Mouse (Mus musculus) thymus, adult 18-20 months (tissue): ENCODE data around the gene Cox8b.

Experiments
- DNase-seq, 2 experiments: peaks; one replicate each; pipeline ENCODE4 v3.0.0; 2022; ENCODE audit warnings: mixed read lengths in 2 of 2

Gene Cox8b

GRCm38 (mm10) chr7:140859997-140860396, 40.2 kb downstream of the Cox8b start:
- DNase-seq = no peak

DNA sequence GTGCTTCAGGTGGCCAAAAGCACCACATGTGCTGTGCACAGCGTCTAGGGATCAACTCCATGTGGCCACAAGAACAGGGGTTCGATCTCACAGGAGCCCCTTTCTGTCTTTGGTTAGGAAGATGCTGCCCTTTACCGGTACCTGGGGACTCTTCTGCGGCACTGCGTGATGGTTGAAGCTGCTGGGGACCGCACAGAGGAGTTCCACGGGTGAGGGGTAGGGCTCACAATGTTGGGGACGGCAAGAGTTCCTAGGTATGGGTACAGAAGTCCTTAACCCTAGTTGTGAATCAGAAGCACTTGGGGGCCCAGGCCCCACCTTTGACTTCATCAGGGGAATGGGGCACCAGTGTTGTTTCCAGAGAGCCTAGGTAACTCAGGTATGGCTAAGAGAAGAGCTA, 41.5 kb downstream of the Cox8b start:
- no peak for DNase-seq

GRCm38 (mm10) chr7:140857550-140858505, 42.4 kb downstream of the Cox8b start, which contains the start of gene Bet1l:
Gene Bet1l, minus strand, starts transcription at chr7:140857577.
- DNase-seq = peak; percentile 16 to 35

DNA sequence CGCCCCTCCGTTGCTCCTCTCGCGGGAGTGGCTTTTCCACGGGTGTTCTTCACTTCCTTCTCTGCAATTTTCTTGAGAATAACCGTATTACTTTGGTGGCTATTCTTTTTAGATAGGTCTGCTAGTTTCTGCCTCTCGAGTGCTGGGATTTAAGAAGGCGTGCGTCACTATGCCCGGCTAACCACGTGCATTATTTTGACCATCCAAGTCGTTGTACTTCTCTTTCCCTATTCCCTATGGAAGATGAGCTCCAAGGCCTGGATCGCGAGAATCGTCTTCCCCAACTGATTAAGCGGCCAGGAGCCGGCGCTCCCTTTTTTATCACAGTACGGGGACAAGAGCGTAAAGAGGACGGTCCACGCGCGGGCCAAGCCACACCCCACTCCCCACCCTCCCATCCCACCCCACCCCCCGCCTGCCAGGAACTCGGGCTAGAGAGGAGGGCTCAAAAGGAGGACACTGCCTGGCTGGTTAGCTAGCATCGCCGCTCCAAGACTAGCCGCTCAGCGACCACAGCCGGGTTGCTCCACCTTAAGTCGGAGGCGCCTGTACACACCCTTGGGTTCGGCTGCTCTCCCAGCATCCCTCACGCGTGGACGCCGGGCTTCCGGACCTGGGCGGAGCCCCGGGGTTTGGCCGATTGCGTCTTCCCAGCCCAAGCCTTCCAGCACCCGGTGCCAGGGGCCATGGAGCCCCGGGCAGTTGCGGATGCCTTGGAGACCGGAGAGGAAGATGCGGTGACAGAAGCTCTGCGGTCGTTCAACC, 43.3 kb downstream of the Cox8b start, which contains the start of gene Ric8a:
Gene Ric8a, plus strand, starts transcription at position 173 of the 765 bp plus-strand sequence.
- DNase-seq = peak; percentile 78 to 84

DNA sequence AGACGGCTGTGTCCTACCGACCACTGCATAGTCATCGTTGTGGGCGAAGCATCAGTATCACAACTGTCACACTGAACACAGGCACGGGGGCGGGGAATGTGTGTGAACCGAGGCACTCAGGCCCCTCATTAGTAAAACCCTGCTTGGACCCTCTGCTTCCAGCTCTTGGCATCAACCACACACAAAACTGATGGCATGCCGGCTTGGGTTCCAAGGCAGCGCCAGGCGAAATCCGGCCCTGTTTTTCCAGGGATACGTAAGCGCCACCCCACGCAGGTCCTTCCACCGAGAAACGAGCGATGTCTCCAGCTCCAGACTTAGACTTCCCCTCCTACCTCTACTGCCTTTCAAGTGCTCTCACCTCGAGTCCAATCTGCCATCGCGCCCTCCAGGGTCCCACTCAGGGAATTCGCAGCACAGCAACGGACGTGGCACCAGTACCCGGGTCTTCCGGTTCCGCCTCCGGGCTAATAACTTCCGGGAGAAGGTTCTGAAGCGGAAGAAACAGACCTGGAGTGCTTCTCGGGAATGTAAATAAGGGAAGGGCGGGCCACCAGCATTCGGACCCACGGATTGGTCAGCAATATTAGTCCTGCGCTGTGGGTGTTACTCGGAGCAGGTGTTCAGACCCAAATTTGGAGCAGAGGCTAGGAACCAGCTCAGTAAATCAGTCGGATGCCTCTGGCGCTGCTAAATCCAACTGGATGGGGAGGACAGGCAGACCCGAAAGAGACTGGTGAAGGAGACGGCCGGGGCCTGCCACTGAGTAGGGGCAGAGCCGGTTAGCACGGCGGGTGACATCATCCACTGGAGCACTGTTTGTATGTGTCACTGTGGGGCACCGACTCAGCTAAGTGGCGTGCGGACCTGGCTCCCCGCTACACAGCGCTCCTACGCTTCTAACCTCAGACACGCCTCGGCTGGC, 44.1 kb downstream of the Cox8b start, which contains the start of gene Gm45785:
Gene Gm45785, minus strand, starts transcription at position 472 of the 925 bp plus-strand sequence.
- peak; percentile 48 to 57 for DNase-seq

DNA sequence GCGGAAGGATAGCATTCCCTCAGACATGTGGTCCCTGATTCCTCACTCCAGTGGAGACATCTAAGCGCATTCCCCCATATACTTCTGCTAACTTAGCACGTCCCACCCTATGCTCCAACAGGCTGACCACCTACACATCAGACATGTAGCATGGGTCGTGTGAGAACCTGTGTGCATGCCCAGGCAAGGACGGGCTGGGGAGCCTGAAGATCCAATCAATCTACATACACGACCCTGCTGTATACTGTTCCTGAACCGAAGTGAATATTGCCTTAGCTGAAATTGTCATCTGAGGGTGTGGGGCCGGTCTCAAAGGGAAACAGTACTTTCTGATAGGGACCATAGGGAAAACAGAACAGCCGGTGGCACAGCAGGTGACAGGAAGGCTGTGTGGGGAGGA, 45.1 kb downstream of the Cox8b start:
- DNase-seq = no peak

DNA sequence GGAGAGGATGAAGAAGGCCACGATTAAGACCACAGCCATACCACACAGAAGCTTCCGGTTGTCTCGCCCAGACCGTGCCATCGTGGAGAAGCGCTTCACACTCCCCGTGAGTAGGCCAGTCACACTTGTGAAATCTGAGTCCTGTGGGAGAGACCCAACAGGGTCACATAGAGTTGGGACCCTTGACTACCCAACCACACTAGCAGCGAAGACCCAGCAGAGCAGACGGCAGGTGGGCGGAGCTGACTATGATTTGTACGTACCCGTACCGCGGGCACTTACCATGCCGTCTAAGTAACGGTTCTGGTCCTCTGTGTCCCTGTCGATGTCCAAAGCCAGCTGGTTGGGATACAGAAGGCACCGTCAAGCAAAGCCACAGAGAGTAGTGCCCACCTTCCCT, 45.8 kb downstream of the Cox8b start:
- DNase-seq = no peak

GRCm38 (mm10) chr7:140853386-140853785, 46.9 kb downstream of the Cox8b start:
- no peak for DNase-seq

- DNase-seq = no peak
Observed at GRCm38 (mm10) chr7:140851916-140852315, 48.3 kb downstream of the Cox8b start.
